Mouse (Mus musculus) E14TG2a.4 (cell line): ENCODE measurements around the gene Plxnd1.

Experiments
- CTCF ChIP-seq: conservative IDR thresholded peaks from 2 replicates; pipeline ENCODE4 v1.5.1; 2014; ENCODE audit warnings: low read length
- NANOG ChIP-seq: IDR thresholded peaks from 2 replicates; pipeline ENCODE4 v1.6.1; 2014; ENCODE audit warnings: borderline replicate concordance, low read length, mixed read lengths

GRCm38 (mm10) chr6:115908421-115908982, 86.3 kb downstream of the Plxnd1 start:
- TF ChIP-seq NANOG (no peak), CTCF (no peak)
